Mouse (Mus musculus) kidney, postnatal 10 days (tissue): ENCODE measurements around the gene Mindy3.
"Not testable (repeated sequence)": the region's sequence is repeated elsewhere in the genome, so short reads cannot be mapped to it uniquely, and the experiment has no call there.

ENCODE experiments used
- DNase-seq: peaks from one replicate; pipeline ENCODE4 v3.0.0; 2021; ENCODE audit warnings: mixed read lengths

Gene Mindy3

GRCm38 (mm10) chr2:12419262-12419655 lies at the start of gene Mindy3:
Gene Mindy3, minus strand, starts transcription at chr2:12419470.
- peak; percentile 94 for DNase-seq

GRCm38 (mm10) chr2:12459732-12460131 lies 40.5 kb upstream of the Mindy3 start:
- no peak for DNase-seq

- no peak for DNase-seq
These were observed 30.8 kb upstream of the Mindy3 start for GRCm38 (mm10) chr2:12450108-12450507.

- DNase-seq, result no peak
These were observed 20.9 kb upstream of the Mindy3 start for GRCm38 (mm10) chr2:12440120-12440519.

GRCm38 (mm10) chr2:12439543-12439942 lies 20.3 kb upstream of the Mindy3 start:
- no peak for DNase-seq

- DNase-seq, result no peak
These were observed 18.9 kb upstream of the Mindy3 start for GRCm38 (mm10) chr2:12438181-12438580.

- no peak for DNase-seq
These were observed 12.8 kb upstream of the Mindy3 start for GRCm38 (mm10) chr2:12432055-12432454.

- no peak for DNase-seq
These were observed 5.1 kb upstream of the Mindy3 start for GRCm38 (mm10) chr2:12424374-12424773.

GRCm38 (mm10) chr2:12423426-12423825 lies 4.2 kb upstream of the Mindy3 start:
- not testable (repeated sequence) for DNase-seq

GRCm38 (mm10) chr2:12418534-12419261 lies 572 bp downstream of the Mindy3 start:
- DNase-seq, result no peak

GRCm38 (mm10) chr2:12418121-12418520 lies 1.1 kb downstream of the Mindy3 start:
- no peak for DNase-seq

- DNase-seq, result no peak
These were observed 7.0 kb downstream of the Mindy3 start for GRCm38 (mm10) chr2:12412309-12412708.

- DNase-seq, result no peak
These were observed 8.1 kb downstream of the Mindy3 start for GRCm38 (mm10) chr2:12411129-12411528.

GRCm38 (mm10) chr2:12406737-12407136 lies 12.5 kb downstream of the Mindy3 start:
- no peak for DNase-seq

GRCm38 (mm10) chr2:12402469-12402868 lies 16.8 kb downstream of the Mindy3 start:
- DNase-seq, result no peak

- no peak for DNase-seq
These were observed 18.1 kb downstream of the Mindy3 start for GRCm38 (mm10) chr2:12401137-12401536.

GRCm38 (mm10) chr2:12389028-12389427 lies 30.2 kb downstream of the Mindy3 start:
- peak; percentile 53 for DNase-seq

- DNase-seq, result no peak
These were observed 30.7 kb downstream of the Mindy3 start for GRCm38 (mm10) chr2:12388569-12388968.

GRCm38 (mm10) chr2:12384389-12384788 lies 34.9 kb downstream of the Mindy3 start:
- no peak for DNase-seq

GRCm38 (mm10) chr2:12382650-12383049 lies 36.6 kb downstream of the Mindy3 start:
- DNase-seq, result peak; percentile 10

GRCm38 (mm10) chr2:12380233-12380632 lies 39.0 kb downstream of the Mindy3 start:
- no peak for DNase-seq

GRCm38 (mm10) chr2:12378591-12378990 lies 40.7 kb downstream of the Mindy3 start:
- DNase-seq, result no peak

- DNase-seq, result no peak
These were observed 42.2 kb downstream of the Mindy3 start for GRCm38 (mm10) chr2:12377024-12377423.

GRCm38 (mm10) chr2:12372883-12373282 lies 46.4 kb downstream of the Mindy3 start:
- no peak for DNase-seq

GRCm38 (mm10) chr2:12371401-12371800 lies 47.9 kb downstream of the Mindy3 start:
- no peak for DNase-seq
